Mouse (Mus musculus) CH12.LX (cell line): ENCODE data around the gene Cuedc1.

Experiments
- BHLHE40 ChIP-seq: IDR thresholded peaks from 2 replicates; pipeline ENCODE4 v1.6.1; 2011; ENCODE audit warnings: mild to moderate bottlenecking, low read depth, low read length, improper control_type of control experiment
- CHD2 ChIP-seq: IDR thresholded peaks from 2 replicates; pipeline ENCODE4 v1.6.1; 2011; ENCODE audit warnings: low read length, improper control_type of control experiment
- CTCF ChIP-seq, 2 experiments: IDR thresholded peaks in 1 of 2; conservative IDR thresholded peaks in 1 of 2; 2 replicates each; pipeline ENCODE4 v1.5.1; 2011 to 2012; ENCODE audit warnings: low read depth in 2 of 2, low read length in 2 of 2, improper control_type of control experiment in 1 of 2, inconsistent platforms in 1 of 2, mild to moderate bottlenecking in 1 of 2, moderate library complexity in 1 of 2
- POLR2A ChIP-seq: IDR thresholded peaks from 2 replicates; pipeline ENCODE4 v1.6.1; 2011; ENCODE audit warnings: low read depth, mild to moderate bottlenecking, improper control_type of control experiment, low read length
- RAD21 ChIP-seq: IDR thresholded peaks from 2 replicates; pipeline ENCODE4 v1.6.1; 2011; ENCODE audit warnings: low read depth, mild to moderate bottlenecking, low read length, improper control_type of control experiment, moderate library complexity
- SMC3 ChIP-seq: IDR thresholded peaks from 2 replicates; pipeline ENCODE4 v1.6.1; 2011; ENCODE audit warnings: low read depth, low read length, improper control_type of control experiment
- USF2 ChIP-seq: conservative IDR thresholded peaks from 2 replicates; pipeline ENCODE4 v1.6.1; 2011; ENCODE audit warnings: low read depth, low read length, improper control_type of control experiment

DNA sequence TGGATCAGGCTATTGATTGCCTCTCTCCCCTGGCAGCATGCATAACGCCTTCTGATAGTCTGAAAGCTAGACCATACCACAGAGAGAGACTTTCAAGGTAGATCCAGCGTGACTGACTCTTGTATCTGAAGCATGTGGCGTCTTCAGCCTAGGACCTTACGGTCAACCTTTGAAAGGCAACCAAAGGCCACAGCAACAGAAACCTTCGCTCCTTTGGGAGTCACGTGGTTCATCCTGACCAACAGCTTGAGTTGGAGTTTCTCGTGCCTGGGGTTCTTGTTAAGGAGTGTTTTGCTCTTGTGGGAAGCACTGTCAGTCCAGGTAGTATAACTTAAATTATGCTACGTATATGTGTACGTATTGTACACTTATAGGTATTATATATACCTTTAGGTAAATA is 30.6 kb downstream of the Cuedc1 start:
- TF ChIP-seq CTCF (conservative IDR thresholded peaks at IDR 0.05 in 1 of 2, IDR thresholded peaks at IDR 0.05 in 1 of 2; ENCODE audit: low read depth in 2 of 2, low read length in 2 of 2) (no peak), POLR2A (no peak), SMC3 (no peak), RAD21 (no peak), BHLHE40 (no peak), CHD2 (no peak), USF2 (no peak)
